Mouse (Mus musculus) forebrain, embryonic 16.5 days (tissue): Measurements from ENCODE around the gene Myo1e. TPM values are rescaled to one million over a fixed set of nuclear protein-coding genes. Genes with fewer than 3 reads are reported as not detected.

Experiments used
- ATAC-seq: fragments of 200-750 bp; cut with Nextera tagmentation; 2 replicates; pipeline ENCODE4 v1.8.0; 2017; ENCODE audit warnings: mild to moderate bottlenecking, moderate library complexity
- H3K27ac ChIP-seq: fragments of 300-500 bp; sonication (generic); 2 replicates; pipeline ENCODE4 v1.5.1; 2014; ENCODE audit warnings: low read length, control low read depth
- H3K27me3 ChIP-seq: fragments of 300-500 bp; sonication (generic); replicated peaks from 2 replicates; pipeline ENCODE4 v1.6.1; 2014; ENCODE audit warnings: low read length; ENCODE audit not compliant: control insufficient read depth, insufficient read depth
- H3K36me3 ChIP-seq: fragments of 300-500 bp; sonication (generic); 2 replicates; pipeline ENCODE4 v1.6.1; 2014; ENCODE audit not compliant: control insufficient read depth, insufficient read depth
- H3K4me1 ChIP-seq: fragments of 300-500 bp; sonication (generic); replicated peaks from 2 replicates; pipeline ENCODE4 v1.6.1; 2014; ENCODE audit warnings: low read length; ENCODE audit not compliant: control insufficient read depth, insufficient read depth
- H3K4me2 ChIP-seq: fragments of 300-500 bp; sonication (generic); 2 replicates; pipeline ENCODE4 v1.6.1; 2014; ENCODE audit warnings: mild to moderate bottlenecking, low read length, control low read depth
- H3K4me3 ChIP-seq: fragments of 300-500 bp; sonication (generic); replicated peaks from 2 replicates; pipeline ENCODE4 v1.5.1; 2014; ENCODE audit warnings: mild to moderate bottlenecking, low read length, control low read depth
- H3K9ac ChIP-seq: fragments of 300-500 bp; sonication (generic); replicated peaks from 2 replicates; pipeline ENCODE4 v1.6.1; 2014; ENCODE audit warnings: low read depth, low read length, control low read depth
- H3K9me3 ChIP-seq: fragments of 300-500 bp; sonication (generic); 2 replicates; pipeline ENCODE4 v1.6.1; 2016; ENCODE audit warnings: low read length; ENCODE audit not compliant: control insufficient read depth
- WGBS: fragments of 180-500 bp; shearing (Covaris S2); extraction: QIAGEN DNeasy Blood & Tissue Kit; methylation state at CpG from one replicate; pipeline ENCODE4 v1.1.7; 2014; 5-methylcytosine and 5-hydroxymethylcytosine counted together
- microRNA-seq: library from miRNA; unstranded; fragments of <30 nt; microRNA quantifications from one replicate; pipeline ENCODE4, GENCODE M21; 2017
- polyA plus RNA-seq: library from polyadenylated mRNA; unstranded; fragments of >200 nt; fragmentation: Nextera tagmentation; extraction: Ambion mirVana; gene quantifications from 2 replicates; pipeline ENCODE4 v1.2.1, GENCODE M21; 2015

Myo1e gene
- polyA plus RNA-seq, 1 experiment from 2014 or later: 5.8 TPM

DNA sequence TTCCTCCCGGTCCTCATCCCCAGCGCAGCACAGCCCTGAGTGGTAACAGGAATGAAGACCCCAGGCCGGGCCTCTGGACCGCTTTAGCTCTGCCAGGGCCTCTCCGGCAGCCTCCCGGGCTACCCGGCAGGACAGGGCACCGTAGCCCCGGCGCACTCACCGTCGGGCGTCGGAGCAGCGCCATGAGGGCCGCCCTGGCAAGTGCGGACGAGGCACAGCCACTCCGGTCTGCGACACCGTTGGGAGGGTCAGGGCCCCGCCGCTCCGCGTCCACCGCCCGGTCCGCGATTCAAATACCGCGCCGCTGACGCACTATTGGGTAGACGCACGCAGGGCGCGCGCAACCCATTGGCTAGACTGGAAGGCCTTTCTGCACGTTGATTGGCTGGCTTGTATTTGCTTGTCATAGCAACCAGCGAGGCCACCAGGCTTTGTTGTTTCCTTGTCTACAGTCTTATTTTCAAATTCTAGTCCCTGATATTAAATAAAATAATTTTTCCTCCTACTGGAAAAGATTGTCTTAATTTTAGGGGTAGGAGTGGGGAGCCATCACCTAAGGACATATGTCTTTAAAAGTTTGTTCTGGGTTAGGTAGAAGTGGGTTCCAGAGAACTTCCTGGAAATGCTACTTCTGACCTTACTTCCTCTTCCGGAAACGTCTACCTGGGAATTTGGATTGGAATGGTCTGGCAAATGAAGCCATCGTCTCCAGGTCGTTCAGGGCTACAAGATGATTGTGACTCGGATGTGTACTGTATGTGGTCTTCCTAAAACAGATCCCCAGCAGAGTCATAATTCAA lies 214.3 kb downstream of the Myo1e start, which contains the start of gene Ccnb2:
Gene Ccnb2, minus strand, starts transcription at position 291 of the 800 bp plus-strand sequence.
- Histone ChIP-seq H3K4me3 (peak within 1 kb of the TSS; percentile 51), H3K4me2 (peak within 1 kb of the TSS; percentile 94), H3K27me3 (no peaks in the 10 kb centered on the region), H3K36me3 (0 out of 2 replicates have a peak, but pooled peaks cover 6% of the 10 kb centered on the region), H3K9ac (peak within 1 kb of the TSS; percentile 51), H3K27ac (no peak within 1 kb of the TSS), H3K9me3 (no peaks in the 10 kb centered on the region), H3K4me1 (peaks cover 8% of the 10 kb centered on the region)
- ATAC-seq: peak; percentile 99
- WGBS: 3% methylated on average over 45 of the region's 45 CpGs

DNA sequence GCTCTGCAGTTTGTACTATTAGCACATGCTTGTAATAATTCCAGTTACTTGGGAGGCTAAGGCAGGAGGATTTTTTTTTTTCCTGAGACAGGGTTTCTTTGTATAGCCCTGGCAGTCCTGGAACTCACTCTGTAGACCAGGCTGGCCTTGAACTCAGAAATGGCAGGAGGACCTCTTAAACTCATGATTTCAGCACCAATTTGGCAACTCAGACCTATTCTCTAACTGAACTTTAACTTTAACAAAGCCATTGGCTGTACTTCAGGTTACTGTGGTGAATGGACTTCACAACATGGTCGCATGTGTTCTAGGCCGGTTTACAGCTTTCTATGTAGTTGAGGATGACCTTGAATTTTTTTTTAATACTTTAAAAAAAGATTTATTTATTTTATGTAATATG lies 215.5 kb downstream of the Myo1e start:
- no peaks in the 10 kb centered on the region for H3K9me3 ChIP-seq
- H3K4me2 ChIP-seq: no peak overlapping the region
- WGBS: 96% methylated on average over 2 of the region's 2 CpGs
- H3K27ac ChIP-seq: no peak overlapping the region
- H3K9ac ChIP-seq: no peak overlapping the region
- peaks cover 8% of the 10 kb centered on the region for H3K4me1 ChIP-seq
- no peaks in the 10 kb centered on the region for H3K27me3 ChIP-seq
- ATAC-seq: no peak
- 0 out of 2 replicates have a peak, but pooled peaks cover 6% of the 10 kb centered on the region for H3K36me3 ChIP-seq
- no peak overlapping the region for H3K4me3 ChIP-seq

DNA sequence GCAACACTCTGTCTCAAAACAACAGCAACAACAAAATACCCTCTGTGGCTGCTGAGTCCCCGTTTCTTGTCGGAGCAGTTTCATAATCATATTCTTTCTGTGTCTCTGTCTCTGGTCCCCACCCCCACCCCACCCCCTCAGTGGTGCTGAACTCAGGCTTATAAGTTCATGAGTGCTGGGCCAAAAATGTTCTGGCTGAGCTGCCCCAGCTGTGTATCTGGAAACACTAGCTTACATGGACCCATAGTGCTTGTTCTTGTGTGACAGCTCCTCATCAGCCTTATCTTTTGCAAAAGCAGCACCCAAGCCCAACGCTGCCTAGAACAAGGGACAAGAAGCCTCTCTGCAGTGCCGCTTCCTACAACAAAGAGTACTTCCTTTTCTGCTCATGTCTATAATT lies 232.8 kb downstream of the Myo1e start:
- Histone ChIP-seq H3K4me2 (no peak overlapping the region), H3K27ac (no peak overlapping the region), H3K27me3 (no peaks in the 10 kb centered on the region), H3K4me1 (no peaks in the 10 kb centered on the region), H3K9me3 (no peaks in the 10 kb centered on the region), H3K4me3 (no peak overlapping the region), H3K9ac (no peak overlapping the region), H3K36me3 (peaks cover 19% of the 10 kb centered on the region)
- WGBS: 96% methylated on average over 4 of the region's 4 CpGs
- no peak for ATAC-seq

DNA sequence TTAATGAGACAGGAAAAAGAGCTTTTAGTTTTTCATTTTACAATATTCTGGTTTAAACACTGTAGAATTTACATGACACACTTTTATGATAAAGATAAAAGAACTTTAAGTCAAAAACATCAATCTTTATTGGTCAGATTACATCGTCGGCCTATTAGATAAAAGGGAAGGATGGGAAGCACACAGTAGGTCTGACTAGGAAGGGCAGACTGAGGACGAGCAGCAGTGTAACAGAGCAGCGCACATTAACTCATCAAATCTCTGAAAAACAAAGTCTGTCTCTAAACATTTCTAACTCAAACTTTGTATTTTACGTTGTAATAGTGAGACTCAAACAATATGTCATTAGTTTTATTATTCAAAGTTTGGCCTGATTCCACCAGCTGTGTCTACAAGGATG lies 241.9 kb downstream of the Myo1e start:
- ATAC-seq: no peak
- no peak overlapping the region for H3K4me2 ChIP-seq
- no peak overlapping the region for H3K27ac ChIP-seq
- WGBS: 93% methylated on average over 5 of the region's 5 CpGs
- no peaks in the 10 kb centered on the region for H3K4me1 ChIP-seq
- H3K9me3 ChIP-seq: no peaks in the 10 kb centered on the region
- H3K27me3 ChIP-seq: no peaks in the 10 kb centered on the region
- peaks cover 12% of the 10 kb centered on the region for H3K36me3 ChIP-seq
- no peak overlapping the region for H3K9ac ChIP-seq
- H3K4me3 ChIP-seq: no peak overlapping the region

Small RNA genes within 50 kb of the gene (microRNA-seq; reads per million reads assigned to microRNA genes)
- gene Mir5626: 5.4 reads per million, percentile 22 among the genes with 10 or more reads in this experiment

Other genes with a start within 250 kb of the Myo1e start
- gene Bnip2, start 217.9 kb upstream of the Myo1e start, polyA plus RNA-seq: 102 and 118 TPM in 2 replicates
- gene Gtf2a2, start 194.8 kb upstream of the Myo1e start, polyA plus RNA-seq: 206 and 214 TPM in 2 replicates
- not detected in 2 replicates for gene Gcnt3, start 169.3 kb upstream of the Myo1e start, polyA plus RNA-seq
- gene Fam81a, start 64.8 kb upstream of the Myo1e start, polyA plus RNA-seq: 12.4 and 14.4 TPM in 2 replicates
- gene Ccnb2, start 214.2 kb downstream of the Myo1e start, polyA plus RNA-seq: 54.9 and 67.1 TPM in 2 replicates